Mouse (Mus musculus) cerebellum, postnatal 36 days (tissue): ENCODE data around the gene Tenm2.

Source experiments
- DNase-seq, 2 experiments: peaks; one replicate each; pipeline ENCODE4 v3.0.0; 2021 to 2022; ENCODE audit warnings: mixed read lengths in 2 of 2

Tenm2 gene

GRCm38 (mm10) chr11:35974632-35975450, 1260.9 kb downstream of the Tenm2 start:
- DNase-seq = no peak

- no peak for DNase-seq
Measured at GRCm38 (mm10) chr11:35973135-35973534, 1262.6 kb downstream of the Tenm2 start.

DNA sequence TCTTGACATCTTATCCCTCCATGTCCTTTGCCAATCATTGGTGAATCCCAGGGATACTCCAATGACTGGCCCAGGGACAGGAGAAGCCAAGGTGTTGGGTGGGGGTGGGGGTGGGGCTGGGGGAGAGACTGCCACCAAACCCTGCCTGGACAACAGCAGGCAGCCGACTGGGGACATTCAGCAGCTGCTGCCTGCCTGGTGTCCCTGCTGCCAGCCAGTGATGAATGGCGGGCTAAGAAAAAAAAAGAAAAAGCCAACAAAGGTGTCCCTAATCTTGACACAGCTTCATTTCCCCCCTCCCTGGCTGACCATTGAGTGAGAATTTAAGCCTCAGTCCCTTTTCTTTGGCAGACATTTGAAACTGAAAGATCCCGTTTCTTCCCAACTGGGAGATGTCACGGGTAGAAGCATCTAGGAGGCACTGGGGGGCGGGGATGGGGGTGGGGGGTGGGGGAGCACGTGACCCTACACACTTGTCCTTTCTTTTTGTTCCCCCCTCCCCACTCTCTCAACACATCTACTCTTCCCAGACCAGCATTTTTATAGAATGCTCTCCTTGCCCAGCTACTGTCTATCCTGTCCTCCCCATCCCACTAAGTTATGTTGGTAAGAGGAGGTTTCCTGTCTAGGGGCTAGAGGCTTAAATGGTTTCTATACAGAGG, 1263.4 kb downstream of the Tenm2 start:
- no peak for DNase-seq

DNA sequence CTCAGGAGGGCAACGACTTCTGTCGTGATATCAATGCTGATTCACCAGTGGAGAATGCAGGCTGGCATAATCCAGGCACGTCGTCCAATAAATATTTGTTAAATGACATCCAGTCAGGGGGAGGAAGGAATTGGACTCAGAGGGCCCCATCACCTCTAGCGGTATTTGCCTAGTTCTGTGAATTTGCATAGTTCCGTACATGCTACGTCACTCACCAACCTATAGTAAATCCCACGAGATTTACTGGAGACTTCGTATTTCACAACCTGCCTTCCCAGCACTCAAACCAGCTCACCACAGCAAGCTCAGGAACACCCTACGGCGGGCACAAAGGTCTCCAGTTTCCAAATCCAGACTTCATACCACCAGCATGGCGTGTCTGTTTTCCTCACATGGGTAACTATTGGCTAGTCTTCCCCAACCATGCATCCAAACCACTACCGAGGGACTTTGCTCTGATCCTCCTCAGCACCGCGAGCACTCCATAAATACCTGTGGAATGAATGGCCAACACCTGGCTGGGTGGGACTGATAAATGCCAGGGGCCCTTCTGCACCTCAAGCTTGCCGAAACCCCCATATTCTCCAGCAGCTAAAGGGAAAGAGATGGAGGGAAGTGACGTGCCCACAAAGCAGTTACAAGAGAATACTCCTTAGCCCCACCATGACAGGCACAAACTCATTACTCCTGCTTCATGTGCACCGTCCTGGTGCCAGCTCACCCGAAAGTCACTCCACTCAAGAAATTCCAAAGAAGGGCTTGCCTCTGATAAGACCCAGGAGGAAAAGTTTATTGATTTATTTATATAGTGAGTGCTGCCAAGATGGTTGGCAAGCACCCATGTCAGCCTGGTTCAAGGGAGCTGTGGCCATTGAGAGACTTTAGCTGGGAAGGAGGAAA, 1264.7 kb downstream of the Tenm2 start:
- no peak for DNase-seq

DNA sequence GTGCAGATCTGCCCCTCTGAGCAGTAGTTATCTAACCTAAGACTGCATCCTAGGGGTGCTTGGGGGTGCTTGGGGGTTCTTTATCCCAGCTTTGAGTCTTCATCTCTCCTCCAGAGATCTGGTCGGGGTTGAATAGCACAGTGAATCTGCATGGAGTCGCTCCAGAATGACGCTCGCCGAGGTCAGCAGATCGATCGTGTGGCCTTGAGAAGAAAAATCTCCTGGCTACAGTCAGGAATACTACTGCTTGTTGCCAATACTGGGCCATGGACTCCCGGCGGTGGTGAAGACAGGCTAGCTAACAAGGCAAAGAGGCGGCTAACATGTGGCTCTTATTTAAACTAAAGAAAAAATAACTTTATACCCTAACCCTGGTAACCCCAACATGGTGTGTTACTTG, 1267.5 kb downstream of the Tenm2 start:
- DNase-seq = no peak

GRCm38 (mm10) chr11:35963981-35964549, 1271.7 kb downstream of the Tenm2 start:
- DNase-seq = no peak

DNA sequence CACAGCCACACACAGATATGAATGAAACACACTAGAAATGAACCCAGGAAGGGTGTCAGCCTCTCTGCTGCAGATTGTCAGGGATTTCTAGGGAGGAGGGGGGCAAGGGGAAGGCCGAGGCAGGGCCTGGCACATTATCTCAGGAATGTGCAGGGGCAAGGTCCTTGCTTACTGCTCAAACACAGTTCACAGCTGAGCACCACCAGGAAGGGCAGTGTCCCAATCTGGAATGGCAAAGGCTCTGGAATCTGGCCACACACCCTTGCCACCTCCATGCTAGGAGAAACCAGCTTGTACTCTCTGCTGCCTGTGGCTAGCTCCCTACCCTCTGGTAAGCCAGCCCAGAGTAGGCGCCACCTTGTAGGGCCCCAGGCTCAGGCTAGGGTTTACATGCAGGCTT, 1272.2 kb downstream of the Tenm2 start:
- no peak for DNase-seq

GRCm38 (mm10) chr11:35962431-35962830, 1273.3 kb downstream of the Tenm2 start:
- DNase-seq = no peak

GRCm38 (mm10) chr11:35959270-35959669, 1276.5 kb downstream of the Tenm2 start:
- DNase-seq = no peak
